Mouse (Mus musculus) heart, adult 2 months (tissue): Measurements from ENCODE around the gene Zfp800.

Experiments
- EP300 ChIP-seq: fragments of 200-500 bp; IDR thresholded peaks from 2 replicates; pipeline ENCODE4 v1.6.1; 2011; ENCODE audit warnings: low read depth, low read length, control low read depth; ENCODE audit not compliant: insufficient read depth
- POLR2A ChIP-seq: fragments of 200-500 bp; IDR thresholded peaks from 2 replicates; pipeline ENCODE4 v1.6.1; 2011; ENCODE audit warnings: mild to moderate bottlenecking, low read depth, low read length, control low read depth; ENCODE audit not compliant: insufficient read depth

DNA sequence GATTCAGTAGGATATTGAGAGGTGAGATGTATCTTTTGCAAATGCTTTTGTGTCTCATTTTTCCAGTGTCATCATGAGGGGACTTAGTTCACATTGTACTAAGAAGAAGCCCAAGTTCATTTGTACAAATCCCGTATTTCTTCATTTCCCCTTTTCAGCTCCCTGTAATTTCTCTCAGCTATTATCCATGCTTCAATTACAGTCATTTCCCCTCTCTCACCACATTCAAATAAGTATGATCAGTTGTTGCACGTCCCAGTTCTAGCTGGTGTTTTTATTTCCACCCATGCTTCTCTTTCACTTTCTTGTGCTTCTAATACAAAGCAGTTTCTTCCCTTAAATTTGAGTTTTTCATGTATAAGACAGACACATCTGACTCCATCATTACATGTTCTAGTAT is 91.1 kb downstream of the Zfp800 start:
- TF ChIP-seq EP300 (no peak), POLR2A (no peak)
